Comparison of ENCODE assay signal across 8 mouse cellular contexts in genomic region chr11:21237474-21238278, GRCm38 (mm10). TPM values are rescaled to one million over a fixed set of nuclear protein-coding genes. Genes with fewer than 3 reads are reported as not detected.
DNase-seq lines count a peak whose midpoint lies in the region; ATAC-seq and TF ChIP-seq lines count a peak whose summit lies in the region.

No protein-coding gene starts in this region.

- H3K4me3 ChIP-seq in lung, embryonic 14.5 days (ENCODE audit: low read depth, low read length) = peak overlapping the region; percentile 93
- H3K4me3 ChIP-seq in embryonic facial prominence, embryonic 10.5 days = peak overlapping the region; percentile 91
- peak overlapping the region; percentile 57 for H3K4me3 ChIP-seq in intestine, embryonic 14.5 days (ENCODE audit: low read depth, low read length)
- peak overlapping the region; percentile 43 for H3K4me3 ChIP-seq in myocyte

- H3K79me2 ChIP-seq in myocyte (ENCODE audit: control insufficient read depth, insufficient read depth) = peaks cover 33% of the 10 kb centered on the region

- no peaks in the 10 kb centered on the region for H3K36me3 ChIP-seq in lung, embryonic 14.5 days (ENCODE audit: insufficient read depth)
- H3K36me3 ChIP-seq in embryonic facial prominence, embryonic 10.5 days (replicated peaks) = no peaks in the 10 kb centered on the region
- no peaks in the 10 kb centered on the region for H3K36me3 ChIP-seq in intestine, embryonic 14.5 days (ENCODE audit: control insufficient read depth, insufficient read depth, low read length)
- H3K36me3 ChIP-seq in myocyte (ENCODE audit: control insufficient read depth, insufficient read depth) = no peaks in the 10 kb centered on the region

- no peaks in the 10 kb centered on the region for H3K27me3 ChIP-seq in lung, embryonic 14.5 days (ENCODE audit: insufficient read depth, low read length)
- no peaks in the 10 kb centered on the region for H3K27me3 ChIP-seq in embryonic facial prominence, embryonic 10.5 days (replicated peaks; ENCODE audit: low read depth, poor library complexity, severe bottlenecking)
- H3K27me3 ChIP-seq in intestine, embryonic 14.5 days (replicated peaks; ENCODE audit: control insufficient read depth, insufficient read depth, low read length) = no peaks in the 10 kb centered on the region
- H3K27me3 ChIP-seq in myocyte (ENCODE audit: control insufficient read depth, insufficient read depth, insufficient read length) = no peaks in the 10 kb centered on the region

- H3K4me1 ChIP-seq in lung, embryonic 14.5 days (ENCODE audit: insufficient read depth) = peaks cover 5% of the 10 kb centered on the region
- peaks cover 22% of the 10 kb centered on the region for H3K4me1 ChIP-seq in embryonic facial prominence, embryonic 10.5 days
- H3K4me1 ChIP-seq in intestine, embryonic 14.5 days (replicated peaks; ENCODE audit: control insufficient read depth, insufficient read depth, low read length) = peaks cover 9% of the 10 kb centered on the region

- peak overlapping the region; percentile 98; the same call in 1 of the 2 replicates for H3K9ac ChIP-seq in lung, embryonic 14.5 days
- H3K9ac ChIP-seq in intestine, embryonic 14.5 days (ENCODE audit: low read length) = no peak overlapping the region

- no peak for ATAC-seq in lung, embryonic 14.5 days (ENCODE audit: insufficient read depth)
- no peak for ATAC-seq in intestine, embryonic 14.5 days (replicated peaks; ENCODE audit: low FRiP score, low TSS enrichment, low read depth)
- ATAC-seq in megakaryocyte-erythroid progenitor cell, adult 5-6 weeks (replicated peaks; ENCODE audit: low FRiP score, low TSS enrichment, poor library complexity, severe bottlenecking) = no peak

- H3K27ac ChIP-seq in lung, embryonic 14.5 days (ENCODE audit: low read depth) = no peak overlapping the region
- H3K27ac ChIP-seq in embryonic facial prominence, embryonic 10.5 days (replicated peaks) = peak overlapping the region; percentile 99; the same call in 1 of the 2 replicates
- H3K27ac ChIP-seq in intestine, embryonic 14.5 days (ENCODE audit: low read depth) = peak overlapping the region; percentile 96; the same call in 1 of the 2 replicates

- peak overlapping the region; percentile 100 for H3ac ChIP-seq in myocyte (ENCODE audit: control insufficient read depth, insufficient read length)

- no peak for TF ChIP-seq POLR2A in myocyte (IDR thresholded peaks at IDR 0.05; ENCODE audit: insufficient read length, low read depth)

- TF ChIP-seq CTCF in lung, embryonic 14.5 days (IDR thresholded peaks at IDR 0.05; ENCODE audit: low read depth) = no peak

- peak overlapping the region; percentile 75 for H3K4me2 ChIP-seq in lung, embryonic 14.5 days
- H3K4me2 ChIP-seq in intestine, embryonic 14.5 days (ENCODE audit: low read length) = peak overlapping the region; percentile 56
- H3K4me2 ChIP-seq in myocyte (ENCODE audit: low read depth) = peak overlapping the region; percentile 87

- DNase-seq in lung, embryonic 14.5 days = no peak
- DNase-seq in lung, postnatal 14 days = no peak
- DNase-seq in embryonic facial prominence, embryonic 10.5 days (ENCODE audit: low spot score) = no peak
- no peak for DNase-seq in intestine, embryonic 14.5 days (ENCODE audit: low spot score)
- no peak for DNase-seq in thymus, postnatal 4 days
- no peak for DNase-seq in left cerebral cortex, postnatal 25 days (ENCODE audit: low spot score in 2 of 2)

- intact Hi-C loops in left cerebral cortex, postnatal 25 days (cut with DNase I) = loop anchor here (5.0 kb wide), 1 partner anchor 145 kb away; the partner anchor contains the start of gene Peli1

- 94% methylated on average over 2 of the region's 2 CpGs for WGBS in lung, embryonic 14.5 days
- 92% methylated on average over 2 of the region's 2 CpGs for WGBS in embryonic facial prominence, embryonic 10.5 days
- WGBS in intestine, embryonic 14.5 days = 92% methylated on average over 2 of the region's 2 CpGs

- H3K9me3 ChIP-seq in lung, embryonic 14.5 days (ENCODE audit: low read depth, low read length) = no peaks in the 10 kb centered on the region
- H3K9me3 ChIP-seq in embryonic facial prominence, embryonic 10.5 days = no peaks in the 10 kb centered on the region
- H3K9me3 ChIP-seq in intestine, embryonic 14.5 days (ENCODE audit: control insufficient read depth, low read length) = no peaks in the 10 kb centered on the region

TF ChIP-seq in myocyte, 11 proteins besides CTCF, POLR2A, EP300 and RAD21:
- TF ChIP-seq E2F4 (IDR thresholded peaks at IDR 0.05; ENCODE audit: insufficient read depth) (no peak), CEBPB (IDR thresholded peaks at IDR 0.05; ENCODE audit: insufficient read depth, poor library complexity, severe bottlenecking) (no peak), MYOG (IDR thresholded peaks at IDR 0.05; ENCODE audit: control insufficient read depth in 1 of 3, insufficient read depth in 1 of 3, insufficient read length in 2 of 3, low read depth in 2 of 3) (no peak), MAX (IDR thresholded peaks at IDR 0.05; ENCODE audit: low read depth) (no peak), MYOD1 (IDR thresholded peaks at IDR 0.05; ENCODE audit: control insufficient read depth in 1 of 3, insufficient read length in 2 of 3, low read depth in 2 of 3) (no peak), USF1 (IDR thresholded peaks at IDR 0.05; ENCODE audit: low read depth) (no peak), TCF3 (IDR thresholded peaks at IDR 0.05; ENCODE audit: insufficient read length, low read depth) (no peak)
TF ChIP-seq in myocyte: peak in this region for 0.

RNA-seq across cellular contexts. Expression of gene Vps54, which starts 1.4 kb away (rescaled TPM):
- 15.9 and 17.9 TPM in 2 replicates for polyA plus RNA-seq in lung, embryonic 14.5 days (2014; fragmentation: Nextera tagmentation; extraction: Ambion mirVana)
- polyA plus RNA-seq in embryonic facial prominence, embryonic 10.5 days (2016; fragmentation: Nextera tagmentation; extraction: Ambion mirVana) = 12.1 and 12.9 TPM in 2 replicates
- 15.4 and 15.5 TPM in 2 replicates for polyA plus RNA-seq in intestine, embryonic 14.5 days (2014; fragmentation: Nextera tagmentation; extraction: Ambion mirVana)
- polyA plus RNA-seq in myocyte (2012; fragmentation: generic; extraction: Trizol) = 4.1 TPM
- total RNA-seq in megakaryocyte-erythroid progenitor cell, adult 5-6 weeks (2014; fragmentation: Nextera tagmentation) = 21.8 and 42.9 TPM in 2 replicates
- total RNA-seq in megakaryocyte-erythroid progenitor cell, adult 5-6 weeks (2017) = 52.1 and 58.8 TPM in 2 replicates
- total RNA-seq in left cerebral cortex, postnatal 25 days (2021) = 10 to 100 TPM; 26.5 to 31.2 TPM

Comparison
In these comparisons a context has a peak if more than half of its experiments do, and no peak if none do; other contexts are left out.
1. H3K4me3 ChIP-seq: peak in every context shown above with its lines; median percentile 93 in lung, embryonic 14.5 days; 91 in embryonic facial prominence, embryonic 10.5 days; 57 in intestine, embryonic 14.5 days; 43 in myocyte.